Mouse (Mus musculus) hindbrain, embryonic 15.5 days (tissue): ENCODE results near the gene Zfp1. TPM values are rescaled to one million over a fixed set of nuclear protein-coding genes. Genes with fewer than 3 reads are reported as not detected.
"Not testable (repeated sequence)": the region's sequence is repeated elsewhere in the genome, so short reads cannot be mapped to it uniquely, and the experiment has no call there.

ENCODE experiments used
- ATAC-seq: fragments of 200-750 bp; cut with Nextera tagmentation; 2 replicates; pipeline ENCODE4 v1.8.0; 2017; ENCODE audit warnings: low read depth, moderate number of reproducible peaks, moderate TSS enrichment; ENCODE audit not compliant: low FRiP score
- H3K27ac ChIP-seq: fragments of 300-500 bp; sonication (generic); replicated peaks from 2 replicates; pipeline ENCODE4 v1.5.1; 2015; ENCODE audit warnings: mild to moderate bottlenecking, inconsistent platforms
- H3K27me3 ChIP-seq: fragments of 300-500 bp; sonication (generic); 2 replicates; pipeline ENCODE4 v1.6.1; 2015; ENCODE audit warnings: control low read depth, inconsistent platforms
- H3K36me3 ChIP-seq: fragments of 300-500 bp; sonication (generic); 2 replicates; pipeline ENCODE4 v1.6.1; 2015; ENCODE audit warnings: control low read depth, inconsistent platforms
- H3K4me1 ChIP-seq: fragments of 300-500 bp; sonication (generic); replicated peaks from 2 replicates; pipeline ENCODE4 v1.6.1; 2015; ENCODE audit warnings: control low read depth, inconsistent platforms
- H3K4me2 ChIP-seq: fragments of 300-500 bp; sonication (generic); 2 replicates; pipeline ENCODE4 v1.6.1; 2015; ENCODE audit warnings: moderate library complexity, mild to moderate bottlenecking, inconsistent platforms
- H3K4me3 ChIP-seq: fragments of 300-500 bp; sonication (generic); 2 replicates; pipeline ENCODE4 v1.5.1; 2015; ENCODE audit warnings: mild to moderate bottlenecking, inconsistent platforms
- H3K9ac ChIP-seq: fragments of 300-500 bp; sonication (generic); 2 replicates; pipeline ENCODE4 v1.6.1; 2015; ENCODE audit warnings: inconsistent platforms
- H3K9me3 ChIP-seq: fragments of 300-500 bp; sonication (generic); 2 replicates; pipeline ENCODE4 v1.6.1; 2016; ENCODE audit warnings: control low read depth, inconsistent platforms
- WGBS: fragments of 180-500 bp; shearing (Covaris S2); methylation state at CpG from one replicate; pipeline ENCODE4 v1.1.7; 2015; 5-methylcytosine and 5-hydroxymethylcytosine counted together
- polyA plus RNA-seq: library from polyadenylated mRNA; unstranded; fragments of >200 nt; fragmentation: Nextera tagmentation; extraction: Ambion mirVana; gene quantifications from 2 replicates; pipeline ENCODE4 v1.2.1, GENCODE M21; 2015

Gene Zfp1
- polyA plus RNA-seq, 1 experiment from 2014 or later, result 25.9 TPM

DNA sequence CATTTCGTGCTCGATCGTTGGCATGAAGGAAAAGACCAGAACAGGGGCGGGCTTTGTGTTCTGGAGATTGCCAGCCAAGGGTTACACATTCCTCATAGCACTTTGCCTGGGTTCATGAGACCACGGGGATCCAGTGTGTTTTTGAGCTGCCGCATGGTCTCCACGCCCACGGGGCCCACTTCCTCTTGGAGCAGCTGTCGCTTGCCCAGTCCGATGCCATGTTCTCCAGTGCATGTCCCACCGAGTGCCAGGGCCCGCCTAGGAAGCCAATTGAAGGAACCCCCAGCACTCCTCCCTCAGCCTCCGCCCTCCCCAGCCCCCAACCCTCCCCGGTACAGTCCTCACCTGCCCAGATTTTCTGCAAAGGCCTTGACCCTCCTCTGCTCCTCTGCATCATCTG, 16.3 kb upstream of the Zfp1 start:
- no peaks in the 10 kb centered on the region for H3K9me3 ChIP-seq
- ATAC-seq, result no peak
- WGBS, result 96% methylated on average over 14 of the region's 14 CpGs

GRCm38 (mm10) chr8:111627923-111628322, 15.3 kb upstream of the Zfp1 start:
- Histone ChIP-seq H3K9me3 (no peaks in the 10 kb centered on the region), H3K9ac (no peak overlapping the region), H3K36me3 (no peaks in the 10 kb centered on the region; the same call in 1 of the 2 replicates), H3K4me2 (no peak overlapping the region), H3K4me1 (peaks cover 6% of the 10 kb centered on the region), H3K27me3 (no peaks in the 10 kb centered on the region), H3K27ac (no peak overlapping the region), H3K4me3 (no peak overlapping the region)
- WGBS, result 98% methylated on average over 9 of the region's 9 CpGs
- no peak for ATAC-seq

More for the DNA sequence above, 16.3 kb upstream of the Zfp1 start:
- no peak overlapping the region for H3K4me3 ChIP-seq
- H3K36me3 ChIP-seq, result peaks cover 2% of the 10 kb centered on the region; the same call in 1 of the 2 replicates
- no peak overlapping the region for H3K27ac ChIP-seq
- no peaks in the 10 kb centered on the region for H3K27me3 ChIP-seq
- H3K4me1 ChIP-seq, result peaks cover 6% of the 10 kb centered on the region
- H3K4me2 ChIP-seq, result no peak overlapping the region
- no peak overlapping the region for H3K9ac ChIP-seq

DNA sequence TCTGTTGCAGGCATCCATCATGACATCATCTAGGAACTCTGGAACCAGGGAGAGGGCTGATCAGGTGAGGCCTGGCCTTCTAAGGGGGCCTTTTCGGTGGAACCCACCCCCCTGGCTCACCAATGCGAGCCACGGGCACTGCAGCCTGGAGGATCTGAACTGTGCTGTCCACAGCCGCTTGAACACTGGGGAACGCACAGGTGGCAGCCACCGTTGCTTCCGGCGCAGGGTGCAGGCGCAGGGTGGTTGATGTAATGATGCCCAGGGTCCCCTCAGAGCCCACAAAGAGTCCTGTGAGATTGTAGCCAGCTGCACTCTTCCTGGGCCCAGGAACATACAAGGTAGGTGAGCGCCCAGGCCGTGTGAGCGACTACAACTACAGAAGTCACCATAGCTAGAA, 14.8 kb upstream of the Zfp1 start:
- Histone ChIP-seq H3K4me3 (no peak overlapping the region), H3K9me3 (no peaks in the 10 kb centered on the region), H3K36me3 (no peaks in the 10 kb centered on the region; the same call in 1 of the 2 replicates), H3K4me2 (no peak overlapping the region), H3K27me3 (no peaks in the 10 kb centered on the region), H3K27ac (no peak overlapping the region), H3K4me1 (peaks cover 6% of the 10 kb centered on the region), H3K9ac (no peak overlapping the region)
- no peak for ATAC-seq
- 95% methylated on average over 12 of the region's 12 CpGs for WGBS

- no peak overlapping the region for H3K4me2 ChIP-seq
- H3K27ac ChIP-seq, result no peak overlapping the region
- ATAC-seq, result no peak
- H3K4me1 ChIP-seq, result peaks cover 6% of the 10 kb centered on the region
- H3K9ac ChIP-seq, result 0 out of 2 replicates have a peak overlapping the region, but pooled peaks have one; percentile 27
- H3K4me3 ChIP-seq, result no peak overlapping the region
- 89% methylated on average over 19 of the region's 19 CpGs for WGBS
- H3K27me3 ChIP-seq, result no peaks in the 10 kb centered on the region
- H3K36me3 ChIP-seq, result no peaks in the 10 kb centered on the region; the same call in 1 of the 2 replicates
- no peaks in the 10 kb centered on the region for H3K9me3 ChIP-seq
Observed at GRCm38 (mm10) chr8:111628894-111629501, 14.2 kb upstream of the Zfp1 start.

DNA sequence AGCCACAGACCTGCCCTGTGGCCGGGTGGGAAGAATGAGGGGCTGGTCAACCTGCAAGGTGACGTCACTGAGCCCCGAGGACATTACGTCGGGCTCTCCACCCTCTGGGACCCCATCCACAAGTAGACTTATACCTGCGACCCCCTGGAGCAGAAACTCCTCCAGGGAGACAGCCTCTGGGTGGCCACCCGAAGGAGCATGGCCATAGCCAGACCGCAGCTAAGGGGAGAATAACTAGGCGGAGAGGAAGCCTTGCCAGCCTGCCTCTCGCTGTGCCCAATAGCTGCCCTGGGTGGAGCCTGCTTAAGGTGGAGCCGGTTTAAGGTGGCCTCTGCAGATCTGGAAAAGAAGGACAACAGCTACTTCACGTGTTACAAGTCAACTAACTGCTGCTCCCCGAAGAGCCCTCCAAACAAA, 13.1 kb upstream of the Zfp1 start, which contains the start of gene Ldhd:
Gene Ldhd, minus strand, starts transcription at position 270 of the 417 bp plus-strand sequence.
- H3K27me3 ChIP-seq, result no peaks in the 10 kb centered on the region
- WGBS, result 22% methylated on average over 13 of the region's 13 CpGs
- peak; percentile 49 for ATAC-seq
- peaks cover 6% of the 10 kb centered on the region for H3K4me1 ChIP-seq
- H3K9me3 ChIP-seq, result no peaks in the 10 kb centered on the region
- H3K9ac ChIP-seq, result 0 out of 2 replicates have a peak within 1 kb of the TSS, but pooled peaks have one; percentile 27
- peak within 1 kb of the TSS; percentile 35 for H3K4me3 ChIP-seq
- H3K27ac ChIP-seq, result no peak within 1 kb of the TSS
- H3K36me3 ChIP-seq, result no peaks in the 10 kb centered on the region
- H3K4me2 ChIP-seq, result peak within 1 kb of the TSS; percentile 54

DNA sequence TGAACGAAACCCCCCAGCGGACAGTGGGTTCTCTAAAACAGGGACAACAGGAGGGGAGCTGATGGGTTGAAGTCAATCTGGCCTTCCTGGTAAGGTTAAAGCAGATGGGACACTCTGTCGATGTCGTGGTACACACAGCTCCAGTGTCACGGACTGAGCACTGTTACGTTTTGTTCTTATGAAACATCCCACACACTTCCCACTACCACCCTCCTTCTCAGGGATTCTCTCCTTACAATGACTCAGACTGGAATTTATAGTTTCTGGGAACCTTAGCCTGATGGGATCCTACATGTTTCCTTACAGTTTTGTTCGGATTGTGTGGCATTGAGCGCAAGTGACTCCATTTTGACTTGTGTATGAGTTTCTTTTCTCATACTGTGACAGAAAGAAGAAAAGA, 11.6 kb upstream of the Zfp1 start:
- WGBS, result 91% methylated on average over 8 of the region's 8 CpGs
- no peak for ATAC-seq
- no peak overlapping the region for H3K4me3 ChIP-seq

GRCm38 (mm10) chr8:111632976-111633375, 10.2 kb upstream of the Zfp1 start:
- Histone ChIP-seq H3K9me3 (no peaks in the 10 kb centered on the region), H3K4me2 (no peak overlapping the region), H3K27me3 (no peaks in the 10 kb centered on the region), H3K36me3 (no peaks in the 10 kb centered on the region), H3K27ac (no peak overlapping the region), H3K4me1 (peaks cover 6% of the 10 kb centered on the region), H3K9ac (no peak overlapping the region), H3K4me3 (no peak overlapping the region)
- ATAC-seq, result no peak
- WGBS, result over 99% methylated on average over 3 of the region's 3 CpGs

More for the DNA sequence above, 11.6 kb upstream of the Zfp1 start:
- no peaks in the 10 kb centered on the region for H3K36me3 ChIP-seq
- H3K9me3 ChIP-seq, result no peaks in the 10 kb centered on the region
- H3K9ac ChIP-seq, result no peak overlapping the region
- no peaks in the 10 kb centered on the region for H3K27me3 ChIP-seq
- H3K27ac ChIP-seq, result no peak overlapping the region
- peaks cover 6% of the 10 kb centered on the region for H3K4me1 ChIP-seq
- H3K4me2 ChIP-seq, result no peak overlapping the region

DNA sequence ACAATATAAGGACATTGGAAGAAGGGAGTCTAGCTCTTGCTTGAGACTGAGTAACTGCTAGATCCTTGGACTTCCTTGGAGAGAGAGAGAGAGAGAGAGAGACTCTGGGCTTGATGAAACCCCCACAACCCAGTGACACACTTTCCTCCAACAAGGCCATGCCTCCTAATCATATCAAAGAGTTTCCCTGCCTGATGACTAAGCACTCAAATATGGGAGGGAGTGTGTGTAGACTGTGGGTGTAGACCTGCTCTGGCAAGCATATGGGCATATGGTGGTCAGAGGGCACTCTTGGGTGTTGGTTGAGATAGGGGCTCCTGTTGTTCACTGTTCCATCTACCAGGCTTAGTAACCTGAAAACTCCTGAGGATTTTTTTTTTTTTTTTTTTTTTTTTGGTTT, 5.1 kb upstream of the Zfp1 start:
- Histone ChIP-seq H3K9ac (no peak overlapping the region), H3K36me3 (no peaks in the 10 kb centered on the region), H3K9me3 (no peaks in the 10 kb centered on the region), H3K4me2 (no peak overlapping the region), H3K27me3 (no peaks in the 10 kb centered on the region), H3K4me3 (no peak overlapping the region), H3K4me1 (peaks cover 7% of the 10 kb centered on the region), H3K27ac (no peak overlapping the region)
- no peak for ATAC-seq

- H3K4me3 ChIP-seq, result no peak overlapping the region
- H3K9me3 ChIP-seq, result no peaks in the 10 kb centered on the region
- ATAC-seq, result no peak
- H3K36me3 ChIP-seq, result no peaks in the 10 kb centered on the region
- no peak overlapping the region for H3K9ac ChIP-seq
- H3K27me3 ChIP-seq, result no peaks in the 10 kb centered on the region
- WGBS, result 94% methylated on average over 2 of the region's 2 CpGs
- H3K4me2 ChIP-seq, result no peak overlapping the region
- no peak overlapping the region for H3K27ac ChIP-seq
- peaks cover 15% of the 10 kb centered on the region for H3K4me1 ChIP-seq
Observed at GRCm38 (mm10) chr8:111641064-111641463, 2.1 kb upstream of the Zfp1 start.

- 67% methylated on average over 5 of the region's 5 CpGs for WGBS
- Histone ChIP-seq H3K27ac (no peak overlapping the region), H3K4me3 (peak overlapping the region; percentile 74), H3K27me3 (no peaks in the 10 kb centered on the region), H3K36me3 (no peaks in the 10 kb centered on the region), H3K4me1 (peaks cover 15% of the 10 kb centered on the region), H3K9me3 (no peaks in the 10 kb centered on the region), H3K9ac (peak overlapping the region; percentile 87), H3K4me2 (peak overlapping the region; percentile 65)
- ATAC-seq, result no peak
Observed at GRCm38 (mm10) chr8:111642496-111642895, 705 bp upstream of the Zfp1 start.

DNA sequence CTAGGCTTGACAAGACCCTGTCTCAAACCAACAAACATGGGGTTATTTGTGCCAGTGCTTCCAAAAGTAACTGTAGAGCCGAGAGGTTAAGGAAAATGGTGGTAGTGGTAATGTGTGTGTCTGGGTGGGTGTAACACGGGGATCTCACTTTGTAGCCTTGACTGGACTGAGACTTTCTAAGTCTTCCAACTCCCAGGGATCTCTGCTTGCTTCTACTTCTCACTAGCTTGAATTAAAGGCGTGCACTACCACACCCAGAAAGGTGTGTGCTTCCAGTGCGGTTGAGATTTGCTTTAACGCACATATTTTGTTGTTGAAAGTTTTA, 300 bp upstream of the Zfp1 start:
- H3K4me1 ChIP-seq, result peaks cover 15% of the 10 kb centered on the region
- H3K27me3 ChIP-seq, result no peaks in the 10 kb centered on the region
- peak overlapping the region; percentile 95 for H3K27ac ChIP-seq
- WGBS, result 16% methylated on average over 5 of the region's 5 CpGs
- no peaks in the 10 kb centered on the region for H3K9me3 ChIP-seq
- peak; percentile 55; the same call in 1 of the 2 replicates for ATAC-seq
- peak overlapping the region; percentile 74 for H3K4me3 ChIP-seq
- H3K4me2 ChIP-seq, result peak overlapping the region; percentile 65
- peak overlapping the region; percentile 87 for H3K9ac ChIP-seq
- no peaks in the 10 kb centered on the region for H3K36me3 ChIP-seq

GRCm38 (mm10) chr8:111644286-111645051, 1.3 kb downstream of the Zfp1 start:
- Histone ChIP-seq H3K4me1 (peaks cover 15% of the 10 kb centered on the region), H3K27ac (peak overlapping the region; percentile 95), H3K4me3 (peak overlapping the region; percentile 74), H3K9ac (0 out of 2 replicates have a peak overlapping the region, but pooled peaks have one; percentile 87), H3K4me2 (peak overlapping the region; percentile 65)
- not testable (repeated sequence) for H3K27me3 ChIP-seq, H3K36me3 ChIP-seq, ATAC-seq, H3K9me3 ChIP-seq
- 59% methylated on average over 12 of the region's 12 CpGs for WGBS
